Mouse (Mus musculus) heart, embryonic 15.5 days (tissue): Measurements from ENCODE around the gene Mgp. TPM values are rescaled to one million over a fixed set of nuclear protein-coding genes. Genes with fewer than 3 reads are reported as not detected.

Experiments
- ATAC-seq: fragments of 200-750 bp; cut with Nextera tagmentation; replicated peaks from 2 replicates; pipeline ENCODE4 v1.8.0; 2017; ENCODE audit warnings: low read depth, moderate TSS enrichment; ENCODE audit not compliant: insufficient number of reproducible peaks, insufficient read depth, low FRiP score
- H3K27ac ChIP-seq: fragments of 300-500 bp; sonication (generic); 2 replicates; pipeline ENCODE4 v1.5.1; 2015; ENCODE audit warnings: mild to moderate bottlenecking, inconsistent platforms
- H3K27me3 ChIP-seq: fragments of 300-500 bp; sonication (generic); 2 replicates; pipeline ENCODE4 v1.6.1; 2015; ENCODE audit warnings: inconsistent platforms
- H3K36me3 ChIP-seq: fragments of 300-500 bp; sonication (generic); 2 replicates; pipeline ENCODE4 v1.6.1; 2015; ENCODE audit warnings: mild to moderate bottlenecking, inconsistent platforms
- H3K4me1 ChIP-seq: fragments of 300-500 bp; sonication (generic); replicated peaks from 2 replicates; pipeline ENCODE4 v1.6.1; 2015; ENCODE audit warnings: inconsistent platforms
- H3K4me2 ChIP-seq: fragments of 300-500 bp; sonication (generic); 2 replicates; pipeline ENCODE4 v1.6.1; 2015; ENCODE audit warnings: inconsistent platforms, mild to moderate bottlenecking, moderate library complexity
- H3K4me3 ChIP-seq: fragments of 300-500 bp; sonication (generic); 2 replicates; pipeline ENCODE4 v1.5.1; 2015; ENCODE audit warnings: mild to moderate bottlenecking, inconsistent platforms
- H3K9ac ChIP-seq: fragments of 300-500 bp; sonication (generic); 2 replicates; pipeline ENCODE4 v1.6.1; 2015; ENCODE audit warnings: mild to moderate bottlenecking, inconsistent platforms
- H3K9me3 ChIP-seq: fragments of 300-500 bp; sonication (generic); replicated peaks from 2 replicates; pipeline ENCODE4 v1.6.1; 2016; ENCODE audit warnings: inconsistent platforms
- WGBS: fragments of 180-500 bp; shearing (Covaris S2); methylation state at CpG from one replicate; pipeline ENCODE4 v1.1.7; 2015; ENCODE audit warnings: mixed read lengths; 5-methylcytosine and 5-hydroxymethylcytosine counted together
- polyA plus RNA-seq: library from polyadenylated mRNA; unstranded; fragments of >200 nt; fragmentation: Nextera tagmentation; extraction: Ambion mirVana; gene quantifications from 2 replicates; pipeline ENCODE4 v1.2.1, GENCODE M21; 2015

Mgp gene
- polyA plus RNA-seq, 1 experiment from 2014 or later = 595 TPM

DNA sequence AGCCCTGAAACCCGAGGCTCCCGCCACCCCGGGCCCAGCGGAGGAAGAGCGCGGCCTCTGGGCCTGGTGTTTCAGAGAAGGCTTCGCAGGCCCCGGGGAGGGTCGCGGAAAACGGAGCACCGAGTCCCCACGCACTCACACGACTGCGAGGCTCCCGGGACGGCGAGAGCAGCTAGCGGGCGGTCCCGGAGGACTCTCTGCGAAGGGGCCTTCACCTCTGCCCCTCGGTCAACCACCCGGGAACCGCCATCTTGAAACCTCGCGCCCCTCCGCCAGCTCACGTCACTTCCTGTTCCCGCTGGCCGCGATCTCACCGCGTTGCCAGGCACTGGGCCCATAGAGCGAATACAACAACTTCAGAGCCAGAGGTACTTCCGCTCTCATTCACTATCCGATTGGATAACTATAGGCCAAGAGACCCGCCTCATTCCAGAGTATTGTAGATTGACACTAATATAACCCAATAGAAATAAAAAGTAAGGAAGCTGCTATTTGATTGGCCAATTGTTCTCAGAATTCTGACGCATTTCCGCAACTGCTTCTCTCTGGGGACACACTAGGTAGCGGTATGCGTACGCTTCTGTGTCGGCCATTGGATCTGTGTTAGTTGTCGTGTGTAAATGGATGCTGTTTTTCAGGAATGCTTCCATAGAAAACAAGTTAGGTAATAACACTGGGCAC lies 47.6 kb downstream of the Mgp start, which contains the start of gene Wbp11:
Gene Wbp11, minus strand, starts transcription at position 353 of the 681 bp plus-strand sequence.
- peak within 1 kb of the TSS; percentile 97 for H3K9ac ChIP-seq
- H3K36me3 ChIP-seq = peaks cover 22% of the 10 kb centered on the region
- WGBS = under 1% methylated on average over 45 of the region's 45 CpGs
- peak within 1 kb of the TSS; percentile 73 for H3K4me3 ChIP-seq
- no peaks in the 10 kb centered on the region for H3K27me3 ChIP-seq
- ATAC-seq = peak; percentile 100
- no peaks in the 10 kb centered on the region for H3K9me3 ChIP-seq
- H3K4me2 ChIP-seq = peak within 1 kb of the TSS; percentile 72
- peak within 1 kb of the TSS; percentile 84 for H3K27ac ChIP-seq
- H3K4me1 ChIP-seq = peaks cover 6% of the 10 kb centered on the region

DNA sequence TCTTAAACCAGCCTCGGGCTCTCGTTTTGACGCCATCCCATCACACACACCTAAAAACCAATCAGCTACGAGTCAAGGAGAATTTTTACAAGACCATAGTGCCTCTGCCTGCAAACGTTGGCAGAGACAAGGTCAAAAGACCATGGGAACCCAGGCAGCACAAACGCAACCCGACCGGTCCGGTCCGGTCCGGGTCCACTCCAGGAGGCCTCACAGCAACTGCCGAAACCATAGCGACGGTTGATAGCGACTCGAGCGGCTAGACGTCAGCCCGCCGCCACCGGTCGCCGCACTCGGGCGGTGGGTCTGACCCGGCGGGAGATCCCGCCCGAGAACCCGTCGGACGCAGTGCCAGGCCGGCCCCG lies 48.1 kb downstream of the Mgp start, which contains the start of gene BC049715:
Gene BC049715, plus strand, starts transcription at position 111 of the 365 bp plus-strand sequence.
- peak within 1 kb of the TSS; percentile 72 for H3K4me2 ChIP-seq
- WGBS = under 1% methylated on average over 34 of the region's 34 CpGs
- H3K36me3 ChIP-seq = peaks cover 27% of the 10 kb centered on the region
- H3K4me3 ChIP-seq = peak within 1 kb of the TSS; percentile 73
- peak within 1 kb of the TSS; percentile 84 for H3K27ac ChIP-seq
- no peaks in the 10 kb centered on the region for H3K9me3 ChIP-seq
- H3K27me3 ChIP-seq = no peaks in the 10 kb centered on the region
- no peak for ATAC-seq
- peaks cover 6% of the 10 kb centered on the region for H3K4me1 ChIP-seq
- peak within 1 kb of the TSS; percentile 97 for H3K9ac ChIP-seq

DNA sequence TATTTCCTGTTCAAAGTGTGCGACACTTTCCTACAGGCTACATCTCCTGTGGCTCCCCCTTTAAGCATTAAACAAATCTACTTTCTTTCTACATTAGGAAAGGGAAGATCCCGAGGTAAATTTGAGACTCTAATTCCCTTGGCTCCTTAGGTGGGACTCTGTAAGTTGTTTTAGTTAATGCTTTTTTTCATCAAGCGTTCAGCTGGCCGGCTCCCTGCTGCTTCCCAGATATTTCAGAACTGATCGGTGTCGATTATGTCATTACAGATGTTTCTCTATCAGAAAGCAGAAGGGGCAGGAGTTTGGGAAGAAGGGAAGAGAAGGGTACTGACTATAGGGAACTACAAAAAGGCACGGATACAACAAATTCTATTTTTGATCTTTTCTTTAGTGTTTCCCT lies 48.5 kb downstream of the Mgp start:
- no peak for ATAC-seq
- no peaks in the 10 kb centered on the region for H3K9me3 ChIP-seq

DNA sequence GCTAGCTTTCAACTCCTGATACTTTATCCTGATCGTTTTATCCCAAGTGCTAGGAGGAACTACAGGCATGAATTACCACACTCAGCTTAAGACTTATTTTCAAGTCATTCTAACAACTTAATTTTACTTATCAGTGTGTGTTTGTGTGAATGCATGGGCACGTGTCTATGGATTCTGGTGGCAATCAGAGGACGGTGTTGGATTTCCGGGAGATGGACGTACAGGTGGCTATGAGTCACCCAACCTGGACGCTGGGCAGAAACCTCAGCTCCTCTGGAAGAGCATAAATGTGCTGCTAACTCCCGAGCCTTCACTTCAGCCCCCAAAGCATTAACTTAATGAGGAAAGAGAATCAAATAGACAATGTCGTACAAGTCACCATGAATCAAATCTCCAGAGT lies 50.6 kb downstream of the Mgp start:
- Histone ChIP-seq H3K27me3 (no peaks in the 10 kb centered on the region), H3K4me3 (no peak overlapping the region), H3K27ac (no peak overlapping the region), H3K4me1 (peaks cover 18% of the 10 kb centered on the region), H3K36me3 (peaks cover 52% of the 10 kb centered on the region), H3K9me3 (no peaks in the 10 kb centered on the region), H3K9ac (no peak overlapping the region), H3K4me2 (no peak overlapping the region)
- WGBS = 89% methylated on average over 8 of the region's 8 CpGs
- no peak for ATAC-seq

More for the DNA sequence above, 48.5 kb downstream of the Mgp start:
- H3K4me3 ChIP-seq = peak overlapping the region; percentile 73
- peak overlapping the region; percentile 97 for H3K9ac ChIP-seq
- H3K27ac ChIP-seq = no peak overlapping the region; the same call in 1 of the 2 replicates
- WGBS = 11% methylated on average over 7 of the region's 7 CpGs
- H3K27me3 ChIP-seq = no peaks in the 10 kb centered on the region
- H3K4me2 ChIP-seq = peak overlapping the region; percentile 63
- peaks cover 6% of the 10 kb centered on the region for H3K4me1 ChIP-seq
- peaks cover 31% of the 10 kb centered on the region for H3K36me3 ChIP-seq

Other genes starting within 250 kb of the Mgp start
- gene Plbd1, start 213.9 kb downstream of the Mgp start, polyA plus RNA-seq = 4.8 and 5.6 TPM in 2 replicates
- 0.04 TPM in 1 of 2 replicates, not detected in the other for gene Gucy2c, start 94.1 kb downstream of the Mgp start, polyA plus RNA-seq
- 0.21 and 0.25 TPM in 2 replicates for gene Hist4h4, start 71.4 kb downstream of the Mgp start, polyA plus RNA-seq
- gene H2afj, start 67.6 kb downstream of the Mgp start, polyA plus RNA-seq = 75.6 and 76.8 TPM in 2 replicates
- gene BC049715, start 48.2 kb downstream of the Mgp start, polyA plus RNA-seq = 1.3 and 1.9 TPM in 2 replicates
- 60.4 and 66.9 TPM in 2 replicates for gene Wbp11, start 47.6 kb downstream of the Mgp start, polyA plus RNA-seq
- 0.30 TPM in 1 of 2 replicates, not detected in the other for gene Smco3, start 40.4 kb downstream of the Mgp start, polyA plus RNA-seq
- 14.4 and 16.5 TPM in 2 replicates for gene Art4, start 18.1 kb downstream of the Mgp start, polyA plus RNA-seq
- gene Erp27, start 46.4 kb upstream of the Mgp start, polyA plus RNA-seq = 0.27 and 0.87 TPM in 2 replicates
- gene Pde6h, start 48.0 kb upstream of the Mgp start, polyA plus RNA-seq = 0.18 and 0.26 TPM in 2 replicates
- gene Arhgdib, start 66.1 kb upstream of the Mgp start, polyA plus RNA-seq = 75.6 and 126 TPM in 2 replicates